Mouse (Mus musculus) limb, embryonic 14.5 days (tissue): ENCODE data around the gene Olfml1. TPM values are rescaled to one million over a fixed set of nuclear protein-coding genes. Genes with fewer than 3 reads are reported as not detected.
A peak's percentile ranks its signal among the peaks of the same experiment; 100 is the strongest.

Experiments used
- ATAC-seq: fragments of 200-750 bp; cut with Nextera tagmentation; 2 replicates; pipeline ENCODE4 v1.8.0; 2017; ENCODE audit warnings: low read depth, moderate number of reproducible peaks, moderate TSS enrichment; ENCODE audit not compliant: low FRiP score
- DNase-seq: peaks from one replicate; pipeline ENCODE4 v3.0.0-alpha.2; 2015; ENCODE audit warnings: low spot score
- H3K27ac ChIP-seq: fragments of 300-500 bp; sonication (generic); replicated peaks from 2 replicates; pipeline ENCODE4 v1.5.1; 2014; ENCODE audit warnings: low read depth, mild to moderate bottlenecking, low read length, moderate library complexity, mixed read lengths
- H3K27me3 ChIP-seq: fragments of 300-500 bp; sonication (generic); 2 replicates; pipeline ENCODE4 v1.6.1; 2014; ENCODE audit warnings: low read length, mixed read lengths; ENCODE audit not compliant: control insufficient read depth, insufficient read depth
- H3K36me3 ChIP-seq: fragments of 300-500 bp; sonication (generic); 2 replicates; pipeline ENCODE4 v1.6.1; 2014; ENCODE audit warnings: mild to moderate bottlenecking, low read length, moderate library complexity, mixed read lengths; ENCODE audit not compliant: control insufficient read depth, insufficient read depth
- H3K4me1 ChIP-seq: fragments of 300-500 bp; sonication (generic); 2 replicates; pipeline ENCODE4 v1.6.1; 2014; ENCODE audit warnings: antibody characterized with exemption, low read length, mixed read lengths; ENCODE audit not compliant: control insufficient read depth, insufficient read depth
- H3K4me2 ChIP-seq: fragments of 300-500 bp; sonication (generic); replicated peaks from 2 replicates; pipeline ENCODE4 v1.6.1; 2014; ENCODE audit warnings: low read depth, mild to moderate bottlenecking, low read length, moderate library complexity; ENCODE audit not compliant: severe bottlenecking
- H3K4me3 ChIP-seq: fragments of 300-500 bp; sonication (generic); replicated peaks from 2 replicates; pipeline ENCODE4 v1.5.1; 2014; ENCODE audit warnings: low read length
- H3K9ac ChIP-seq: fragments of 300-500 bp; sonication (generic); 2 replicates; pipeline ENCODE4 v1.6.1; 2014; ENCODE audit warnings: mild to moderate bottlenecking, low read depth, low read length, moderate library complexity; ENCODE audit not compliant: severe bottlenecking
- H3K9me3 ChIP-seq: fragments of 300-500 bp; sonication (generic); 2 replicates; pipeline ENCODE4 v1.6.1; 2016; ENCODE audit warnings: low read length; ENCODE audit not compliant: control insufficient read depth
- POLR2A ChIP-seq: fragments of 200-500 bp; IDR thresholded peaks from 2 replicates; pipeline ENCODE4 v1.8.0; 2012; ENCODE audit warnings: inconsistent platforms, mild to moderate bottlenecking, moderate library complexity, borderline replicate concordance; ENCODE audit not compliant: insufficient read depth, insufficient read length; ENCODE audit errors: extremely low read depth
- WGBS: fragments of 180-500 bp; shearing (Covaris S2); extraction: QIAGEN DNeasy Blood & Tissue Kit; methylation state at CpG from one replicate; pipeline ENCODE4 v1.1.7; 2014; 5-methylcytosine and 5-hydroxymethylcytosine counted together
- polyA plus RNA-seq, 2 experiments: library from polyadenylated mRNA; depleted of rRNA in 1 of 2; stranded (reverse) in 1 of 2; unstranded in 1 of 2; fragments of >200 nt; fragmentation: Nextera tagmentation in 1 of 2; extraction: Ambion mirVana in 1 of 2; gene quantifications; 2 replicates each; pipeline versions ENCODE4 v1.2.1 to v1.2.3; 2012 to 2014

Gene Olfml1
- polyA plus RNA-seq, 2 experiments, result 23.9 to 38.5 TPM

- Histone ChIP-seq H3K27ac (0 out of 2 replicates have a peak overlapping the region, but pooled peaks have one; percentile 43), H3K4me3 (no peak overlapping the region), H3K4me2 (no peak overlapping the region), H3K36me3 (no peaks in the 10 kb centered on the region), H3K27me3 (no peaks in the 10 kb centered on the region), H3K4me1 (peaks cover 10% of the 10 kb centered on the region; the same call in 1 of the 2 replicates), H3K9me3 (no peaks in the 10 kb centered on the region), H3K9ac (no peak overlapping the region)
- no peak for TF ChIP-seq POLR2A
- 35% methylated on average over 10 of the region's 11 CpGs for WGBS
- ATAC-seq (no peak), DNase-seq (no peak)
These were observed 51.1 kb downstream of the Olfml1 start for GRCm38 (mm10) chr7:107618028-107618992.

GRCm38 (mm10) chr7:107619225-107619624 lies 52.0 kb downstream of the Olfml1 start:
- Histone ChIP-seq H3K27me3 (no peaks in the 10 kb centered on the region), H3K9me3 (no peaks in the 10 kb centered on the region), H3K9ac (no peak overlapping the region), H3K4me3 (no peak overlapping the region), H3K36me3 (no peaks in the 10 kb centered on the region), H3K4me1 (peaks cover 10% of the 10 kb centered on the region; the same call in 1 of the 2 replicates), H3K4me2 (no peak overlapping the region), H3K27ac (0 out of 2 replicates have a peak overlapping the region, but pooled peaks have one; percentile 43)
- TF ChIP-seq POLR2A, result no peak
- 26% methylated on average over 4 of the region's 4 CpGs for WGBS
- DNase-seq, result peak; percentile 43
- peak; percentile 79 for ATAC-seq

DNA sequence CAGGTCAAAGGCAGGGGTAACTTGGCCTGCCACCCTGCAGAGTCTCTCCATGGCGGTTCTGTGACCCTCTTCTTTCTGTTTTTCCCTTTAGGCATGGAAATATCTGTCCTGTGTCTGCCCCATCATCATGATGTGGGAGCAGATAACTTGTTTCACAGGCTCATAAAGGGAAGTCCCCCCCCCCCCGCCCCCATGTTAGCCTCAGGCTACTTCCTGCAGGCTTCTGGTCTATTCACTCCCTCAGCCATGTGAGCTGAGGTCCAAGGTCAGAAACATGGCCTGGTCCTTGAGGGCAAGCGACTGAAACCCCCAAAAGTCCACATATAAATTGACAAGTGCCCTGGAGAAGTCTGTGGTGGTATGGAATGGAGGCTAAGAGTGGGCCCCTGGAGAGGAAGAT lies 52.9 kb downstream of the Olfml1 start:
- no peak for DNase-seq
- Histone ChIP-seq H3K4me3 (no peak overlapping the region), H3K9ac (no peak overlapping the region), H3K9me3 (no peaks in the 10 kb centered on the region), H3K4me2 (no peak overlapping the region), H3K27ac (no peak overlapping the region), H3K27me3 (no peaks in the 10 kb centered on the region), H3K36me3 (no peaks in the 10 kb centered on the region), H3K4me1 (peaks cover 10% of the 10 kb centered on the region; the same call in 1 of the 2 replicates)
- TF ChIP-seq POLR2A, result no peak
- 74% methylated on average over 3 of the region's 3 CpGs for WGBS
- no peak for ATAC-seq

GRCm38 (mm10) chr7:107624432-107624831 lies 57.2 kb downstream of the Olfml1 start:
- ATAC-seq (no peak), DNase-seq (no peak)
- Histone ChIP-seq H3K9me3 (no peaks in the 10 kb centered on the region), H3K27ac (no peak overlapping the region), H3K4me1 (peaks cover 2% of the 10 kb centered on the region; the same call in 1 of the 2 replicates), H3K36me3 (no peaks in the 10 kb centered on the region), H3K9ac (no peak overlapping the region), H3K4me3 (no peak overlapping the region), H3K4me2 (no peak overlapping the region), H3K27me3 (no peaks in the 10 kb centered on the region)
- 65% methylated on average over 3 of the region's 3 CpGs for WGBS
- no peak for TF ChIP-seq POLR2A

DNA sequence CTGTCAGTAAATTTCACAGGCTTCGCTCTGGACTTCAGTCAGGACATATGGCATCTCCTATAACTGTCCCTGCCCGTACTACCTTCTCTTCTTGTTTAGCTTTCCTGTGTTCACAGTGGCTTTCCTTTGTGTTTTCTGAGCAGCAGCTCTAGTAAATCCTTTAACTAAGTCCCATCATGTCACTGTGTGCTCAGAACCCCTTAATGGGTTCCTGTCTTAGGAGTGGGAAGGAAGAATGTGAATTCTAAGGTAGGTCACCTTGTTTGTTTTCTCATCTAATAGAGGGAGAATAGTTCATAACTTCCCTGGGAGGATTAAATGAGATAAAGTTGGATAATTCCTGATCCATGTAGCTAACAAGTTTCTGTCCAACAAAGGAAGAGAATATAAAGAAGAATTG lies 57.8 kb downstream of the Olfml1 start, which contains the start of gene 5330417H12Rik:
Gene 5330417H12Rik (minus strand): TSS at position 101 of the 400 bp plus-strand sequence.
- H3K4me1 ChIP-seq, result no peaks in the 10 kb centered on the region
- H3K9ac ChIP-seq, result no peak within 1 kb of the TSS
- H3K27ac ChIP-seq, result no peak within 1 kb of the TSS
- H3K36me3 ChIP-seq, result no peaks in the 10 kb centered on the region
- no peaks in the 10 kb centered on the region for H3K27me3 ChIP-seq
- H3K9me3 ChIP-seq, result no peaks in the 10 kb centered on the region
- TF ChIP-seq POLR2A, result no peak
- no peak for DNase-seq
- H3K4me3 ChIP-seq, result no peak within 1 kb of the TSS
- ATAC-seq, result no peak
- WGBS, result 78% methylated on average over 2 of the region's 2 CpGs
- no peak within 1 kb of the TSS for H3K4me2 ChIP-seq
